Mouse (Mus musculus) bone marrow, adult 2 months (tissue): ENCODE data around the gene A130010J15Rik.

ENCODE experiments used
- CTCF ChIP-seq: fragments of 200-500 bp; IDR thresholded peaks from 2 replicates; pipeline ENCODE4 v1.5.1; 2011; ENCODE audit warnings: low read length, control low read depth; ENCODE audit not compliant: control insufficient read depth, insufficient read depth
- POLR2A ChIP-seq: fragments of 200-500 bp; IDR thresholded peaks from 2 replicates; pipeline ENCODE4 v1.6.1; 2011; ENCODE audit warnings: low read depth, mild to moderate bottlenecking, control low read depth, low read length, borderline replicate concordance; ENCODE audit not compliant: control insufficient read depth

DNA sequence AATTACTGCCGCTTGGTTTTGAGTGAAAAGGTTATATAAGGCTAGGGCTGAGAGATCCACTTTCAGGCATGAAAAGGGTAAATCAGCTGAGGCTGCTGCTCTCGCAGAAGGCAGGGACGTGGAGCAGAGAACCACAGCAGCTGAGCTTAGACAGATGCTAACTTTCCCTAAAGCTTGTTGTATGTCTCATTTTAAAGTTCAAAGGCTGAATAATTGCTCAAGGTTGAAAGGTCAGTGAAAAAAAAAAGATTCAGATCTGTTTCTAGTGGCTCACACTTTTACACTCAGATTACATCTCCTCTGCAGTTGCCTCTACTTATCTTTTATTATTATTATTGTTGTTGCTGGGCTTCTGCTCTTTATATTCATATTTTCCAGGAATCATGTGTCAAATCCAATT is 57.7 kb downstream of the A130010J15Rik start:
- TF ChIP-seq CTCF (no peak), POLR2A (no peak)
